Mouse (Mus musculus): ENCODE measurements around the gene Mybpc2.
A peak's percentile ranks its signal among the peaks of the same experiment; 100 is the strongest.

The Mybpc2 gene

DNA sequence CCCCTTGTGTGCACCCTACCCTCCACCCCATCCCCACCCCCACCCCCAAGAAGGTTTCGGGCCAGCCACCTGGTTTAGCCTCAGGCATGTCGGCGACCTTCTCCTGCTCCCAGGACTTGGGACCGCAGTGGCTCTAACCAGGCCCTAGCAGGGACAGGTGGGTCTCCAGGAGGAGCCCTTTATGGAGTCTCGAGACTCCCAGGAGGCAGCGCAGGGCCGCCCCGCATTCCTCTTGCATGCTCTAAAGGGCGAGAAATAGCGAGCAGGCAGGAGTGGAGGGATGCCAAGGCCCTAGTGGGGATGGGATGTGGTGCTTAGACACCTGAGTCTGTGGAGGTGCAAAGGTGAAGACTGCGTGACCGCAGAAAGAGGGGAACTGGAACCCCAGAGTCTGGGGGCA is at the start of gene Mybpc2:
Gene Mybpc2 (minus strand): TSS at position 155 of the 400 bp plus-strand sequence.
- no peak for DNase-seq (ENCODE audit: low spot score in 2 of 2)

DNA sequence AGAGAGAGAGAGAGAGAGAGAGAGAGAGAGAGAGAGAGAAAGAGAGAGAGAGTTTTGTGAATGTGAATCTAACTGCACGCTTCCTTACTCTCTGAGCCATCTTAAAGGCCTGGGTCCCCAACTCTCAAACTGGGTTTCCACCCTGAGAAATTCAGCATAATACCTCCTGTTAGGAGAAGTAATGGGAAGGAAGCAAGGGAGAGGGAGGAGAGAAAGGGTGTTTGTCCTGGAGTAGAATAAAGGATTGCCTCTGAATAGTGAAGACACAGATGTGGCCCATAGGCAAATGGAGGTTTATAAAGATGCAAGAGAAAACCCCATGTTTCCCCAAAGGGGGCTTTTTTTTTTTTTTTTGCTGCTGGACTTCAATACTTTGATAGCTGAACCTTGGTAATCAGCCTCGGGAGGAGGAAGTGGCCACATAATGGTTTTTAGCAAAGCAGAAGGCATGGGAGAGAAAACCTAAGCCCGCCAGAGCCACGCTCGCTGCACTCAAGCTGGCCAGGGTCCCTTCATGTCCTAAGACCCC is 48.6 kb upstream of the Mybpc2 start:
- DNase-seq (ENCODE audit: low spot score in 2 of 2): no peak

DNA sequence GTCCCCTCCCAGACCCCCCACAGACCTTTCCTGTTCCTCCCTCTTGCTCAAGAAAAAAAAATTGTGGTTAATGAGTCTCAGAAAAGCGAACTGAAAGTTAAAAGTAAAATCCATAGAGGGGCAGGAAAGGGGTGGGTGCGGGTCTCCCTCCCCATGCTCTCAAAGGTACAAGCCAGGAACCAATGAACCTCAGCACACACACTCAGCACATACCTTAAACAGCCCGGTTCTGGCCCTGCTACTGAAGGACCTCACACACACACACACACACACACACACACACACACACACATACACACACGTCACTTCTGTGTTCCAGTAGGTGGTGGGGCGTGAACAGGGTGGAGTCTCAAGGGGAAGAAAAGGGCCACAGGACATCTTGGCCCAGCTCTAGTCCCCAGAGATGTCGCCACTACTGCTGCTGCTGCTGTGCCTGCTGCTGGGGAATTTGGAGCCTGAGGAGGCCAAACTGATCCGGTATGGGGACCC is 47.8 kb upstream of the Mybpc2 start, which contains the start of gene Napsa:
Gene Napsa (plus strand): TSS at position 168 of the 489 bp plus-strand sequence.
- no peak for DNase-seq (ENCODE audit: low spot score in 2 of 2)

DNA sequence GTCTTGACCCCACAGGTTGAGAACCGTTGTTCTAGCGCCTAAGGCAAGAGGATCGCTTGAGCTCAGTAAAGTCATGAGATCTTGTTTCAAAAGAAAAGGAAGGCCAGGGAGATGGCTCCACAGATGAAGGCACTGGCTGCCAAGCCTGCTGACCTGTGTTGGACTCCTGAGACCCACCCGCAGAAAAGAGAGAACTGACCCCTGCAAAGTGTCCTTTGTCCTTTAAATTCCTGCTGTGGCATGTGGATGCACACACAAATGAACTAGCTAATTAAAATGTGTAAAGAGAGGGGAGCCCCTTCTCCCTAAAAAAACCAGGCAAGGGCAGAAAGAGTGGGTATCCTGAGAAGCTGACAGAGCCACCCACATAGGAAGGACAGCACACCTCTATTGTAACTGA is 47.4 kb upstream of the Mybpc2 start:
- DNase-seq (ENCODE audit: low spot score in 2 of 2): no peak

DNA sequence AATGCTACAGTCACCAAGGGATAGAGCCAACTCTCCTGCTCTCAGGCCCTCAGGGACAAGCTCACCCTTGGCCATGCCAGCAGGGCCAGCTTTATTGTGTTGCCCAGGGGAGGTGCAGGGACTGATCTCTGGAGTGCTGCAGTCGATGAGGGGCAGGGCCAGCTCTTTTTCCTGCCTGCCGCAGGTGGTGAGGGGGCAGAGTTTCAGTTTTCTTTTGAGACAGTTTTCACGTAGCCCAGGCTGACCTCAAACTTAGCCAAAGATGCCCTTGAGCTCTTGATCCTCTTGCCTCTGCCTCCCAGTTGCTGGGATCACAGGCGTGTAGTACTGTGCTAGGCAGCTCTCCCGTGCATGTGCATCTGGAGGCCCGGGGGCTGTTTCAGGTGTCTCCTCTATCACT is 46.5 kb upstream of the Mybpc2 start:
- DNase-seq (ENCODE audit: low spot score in 2 of 2): no peak

DNA sequence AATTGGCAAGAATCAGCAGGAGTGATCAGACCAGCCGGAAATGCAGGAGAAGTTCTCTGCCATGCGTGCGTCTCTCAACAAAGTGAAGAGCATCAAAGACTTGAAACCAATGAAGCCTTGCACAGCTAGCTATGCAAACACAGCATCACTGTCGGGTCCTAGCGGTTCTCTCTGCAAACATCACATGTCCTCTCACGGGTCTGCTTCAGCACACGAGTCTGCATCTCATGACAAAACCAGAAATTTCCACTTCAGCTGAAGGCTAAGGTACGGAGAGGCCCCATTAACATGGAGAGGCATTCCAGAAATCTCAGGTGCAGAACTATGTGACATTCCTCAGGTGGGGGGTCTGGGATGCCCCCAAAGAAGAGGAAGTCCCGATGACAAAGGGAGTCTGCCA is 44.3 kb upstream of the Mybpc2 start:
- no peak for DNase-seq (ENCODE audit: low spot score in 2 of 2)

DNA sequence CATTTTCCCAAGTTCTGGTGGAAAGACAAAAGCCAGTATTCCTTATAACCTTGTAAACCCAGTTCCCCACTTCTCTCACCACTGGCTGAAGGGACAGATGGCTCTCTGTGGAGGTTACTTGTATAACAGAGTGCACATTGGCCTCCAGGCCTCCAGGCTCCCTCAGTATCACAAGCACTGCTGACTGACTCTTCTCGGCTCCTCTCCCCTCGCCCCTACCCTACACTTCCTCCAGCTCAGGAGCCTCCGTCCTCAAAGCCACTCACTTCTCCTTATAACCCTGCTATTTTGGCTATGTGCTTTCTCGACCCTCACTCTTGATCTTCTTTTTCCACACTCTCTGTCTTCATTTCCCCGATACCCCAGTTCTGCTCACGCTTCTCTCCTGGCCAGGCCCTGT is 41.0 kb upstream of the Mybpc2 start:
- DNase-seq (ENCODE audit: low spot score in 2 of 2): no peak

DNA sequence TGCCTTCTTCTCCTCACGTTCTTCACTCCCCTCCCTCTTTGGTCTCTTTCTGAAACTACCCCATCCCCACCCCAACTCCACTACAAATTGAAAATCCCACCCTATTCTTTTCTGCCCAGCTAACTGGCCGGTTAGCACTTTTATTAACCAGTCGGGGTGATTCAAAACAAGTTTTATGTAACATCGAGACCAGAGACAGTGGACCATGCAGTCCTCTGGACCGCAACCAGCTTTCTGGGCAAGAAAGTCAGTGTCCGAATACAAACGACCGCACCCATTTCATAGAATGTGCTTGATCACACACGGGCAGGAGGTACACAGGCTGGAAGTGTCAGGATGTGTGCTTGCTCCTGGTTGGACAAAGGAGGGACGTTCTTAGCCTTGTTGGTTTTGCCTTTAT is 40.0 kb upstream of the Mybpc2 start:
- DNase-seq (ENCODE audit: low spot score in 2 of 2): no peak

DNA sequence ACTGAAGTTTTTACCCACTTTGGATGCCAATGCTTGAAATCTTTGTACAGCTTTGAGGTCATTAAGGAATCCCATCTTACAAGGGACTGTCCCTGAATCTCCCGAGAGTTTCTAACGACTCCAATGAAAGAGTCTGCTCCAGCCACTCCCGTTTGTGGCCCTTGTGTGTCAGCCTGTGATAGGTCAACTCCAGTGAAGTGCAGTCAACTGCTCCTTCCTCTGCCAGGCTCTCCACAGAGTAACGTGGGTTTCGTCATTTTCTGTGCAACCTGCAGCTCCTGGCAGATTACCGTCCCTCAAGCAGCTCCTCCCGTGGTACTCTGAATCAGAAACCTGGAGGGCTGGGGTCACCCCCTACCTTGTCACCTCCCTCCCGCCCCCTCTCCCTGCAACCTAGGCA is 38.8 kb upstream of the Mybpc2 start:
- no peak for DNase-seq (ENCODE audit: low spot score in 2 of 2)

DNA sequence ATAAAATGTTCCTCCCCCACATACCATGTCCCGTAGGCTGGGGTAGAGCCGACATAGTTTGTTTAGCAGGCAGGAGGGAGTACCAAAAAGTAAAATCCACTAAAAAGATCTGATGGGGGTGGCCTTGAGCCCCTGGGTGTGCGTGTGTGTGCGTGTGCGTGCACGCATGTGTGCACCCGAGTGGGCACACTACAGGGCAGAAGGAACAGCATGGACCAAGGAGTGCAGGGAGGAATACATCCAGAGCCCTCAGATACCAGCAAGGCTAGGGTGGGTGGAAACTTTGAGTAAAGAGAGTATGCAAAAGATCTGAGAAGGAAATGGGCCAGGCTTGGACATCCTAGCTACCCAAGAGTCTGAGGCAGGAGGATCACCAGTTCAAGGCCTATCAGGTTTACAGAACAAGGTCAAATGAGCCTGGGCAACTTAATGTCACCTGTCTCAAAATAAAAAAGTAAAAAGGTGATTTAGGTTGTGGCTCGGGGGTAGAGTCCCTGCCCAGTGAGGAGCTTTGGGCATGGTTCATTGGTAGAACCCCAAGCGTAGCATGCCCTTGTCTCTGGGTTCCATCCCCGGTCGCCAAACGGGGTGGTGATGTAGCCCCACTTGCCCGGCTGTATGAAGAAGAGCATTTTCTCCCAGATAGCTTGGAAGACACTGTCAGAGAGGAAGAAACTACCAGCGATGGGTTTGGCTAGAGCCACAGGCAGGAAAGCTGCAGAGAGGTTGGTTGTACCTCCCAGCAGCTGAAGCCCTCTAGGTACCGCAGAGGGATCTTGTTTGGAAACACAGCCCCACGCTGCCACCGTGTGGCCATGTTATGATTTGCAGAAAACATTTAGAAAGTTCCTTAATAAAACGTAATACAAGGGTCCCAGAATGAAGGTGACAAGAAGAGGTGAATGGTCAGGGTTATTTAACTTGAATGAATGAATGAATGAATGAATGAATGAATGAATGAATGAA is 36.3 kb upstream of the Mybpc2 start:
- peak; percentile 74 to 88 for DNase-seq (ENCODE audit: low spot score in 2 of 2)

DNA sequence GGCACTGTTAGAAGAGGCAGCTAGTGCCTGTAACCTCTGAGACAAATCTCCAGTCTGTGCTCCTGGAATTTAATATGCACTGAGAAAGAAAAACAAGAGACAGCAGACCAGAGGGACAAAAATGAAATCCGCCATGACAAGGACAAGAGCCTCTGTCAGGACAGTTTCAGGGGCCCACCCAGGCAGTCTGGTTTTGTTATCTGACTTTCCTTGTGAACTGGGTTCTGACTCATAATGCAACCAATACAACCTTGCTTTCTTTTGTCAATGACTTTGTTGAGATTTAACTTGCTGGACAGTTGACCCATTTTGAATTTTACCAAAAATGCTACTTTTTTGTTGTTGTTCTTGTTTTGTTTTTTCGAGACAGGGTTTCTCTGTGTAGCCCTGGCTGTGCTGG is 33.2 kb upstream of the Mybpc2 start:
- DNase-seq (ENCODE audit: low spot score in 2 of 2): no peak

DNA sequence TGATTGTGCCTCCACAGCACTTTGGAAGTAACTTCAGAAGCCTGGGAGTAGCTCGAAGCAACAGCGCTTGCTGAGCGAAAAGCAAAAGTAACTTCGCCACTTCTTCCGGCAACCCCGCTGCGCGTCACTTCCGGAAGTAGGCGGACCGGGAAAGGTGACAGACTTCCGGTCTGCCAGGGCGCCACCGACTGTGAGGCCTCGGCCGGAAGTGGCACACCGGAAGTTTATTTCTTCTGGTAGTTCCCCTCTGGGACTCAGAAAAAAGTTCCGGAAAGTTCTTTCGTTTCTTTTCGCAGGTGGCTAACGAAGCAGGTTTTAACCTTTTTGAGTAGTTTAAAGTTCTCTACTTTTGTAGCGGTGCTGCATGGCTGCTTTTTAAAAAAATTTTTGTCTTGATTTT is 29.4 kb upstream of the Mybpc2 start, which contains the start of gene Nr1h2:
Gene Nr1h2 (minus strand): TSS at position 126 of the 400 bp plus-strand sequence.
- peak; percentile 88 to 95 for DNase-seq (ENCODE audit: low spot score in 2 of 2)

DNA sequence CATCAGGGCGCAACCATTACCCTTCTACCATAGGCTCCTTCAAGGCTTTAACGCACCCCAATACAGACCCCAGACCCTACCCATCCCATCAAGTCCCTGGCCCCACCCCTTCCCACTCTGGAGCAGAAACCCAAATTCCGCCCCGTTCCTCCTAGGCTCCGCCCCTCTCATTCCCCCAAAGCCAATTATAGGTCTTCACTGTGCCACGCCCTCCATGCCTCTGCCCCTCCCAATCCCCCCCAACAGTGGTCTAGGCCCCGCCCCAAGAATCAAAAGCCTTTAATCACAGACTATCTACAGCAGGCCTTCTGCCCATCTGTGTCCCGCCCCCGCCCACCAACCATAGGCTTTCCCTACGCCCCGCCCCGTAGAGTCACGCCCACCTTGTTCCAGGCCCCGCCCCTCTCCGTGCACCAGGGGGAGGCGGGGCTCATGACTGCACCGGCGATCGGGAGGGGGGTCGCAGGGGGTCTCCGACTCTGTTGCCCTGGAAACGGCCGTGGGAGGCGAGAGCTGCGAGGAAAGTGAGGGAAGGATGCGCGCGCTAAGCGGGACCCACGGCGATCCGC is 28.8 kb upstream of the Mybpc2 start:
- DNase-seq (ENCODE audit: low spot score in 2 of 2): peak; percentile 50 to 86

DNA sequence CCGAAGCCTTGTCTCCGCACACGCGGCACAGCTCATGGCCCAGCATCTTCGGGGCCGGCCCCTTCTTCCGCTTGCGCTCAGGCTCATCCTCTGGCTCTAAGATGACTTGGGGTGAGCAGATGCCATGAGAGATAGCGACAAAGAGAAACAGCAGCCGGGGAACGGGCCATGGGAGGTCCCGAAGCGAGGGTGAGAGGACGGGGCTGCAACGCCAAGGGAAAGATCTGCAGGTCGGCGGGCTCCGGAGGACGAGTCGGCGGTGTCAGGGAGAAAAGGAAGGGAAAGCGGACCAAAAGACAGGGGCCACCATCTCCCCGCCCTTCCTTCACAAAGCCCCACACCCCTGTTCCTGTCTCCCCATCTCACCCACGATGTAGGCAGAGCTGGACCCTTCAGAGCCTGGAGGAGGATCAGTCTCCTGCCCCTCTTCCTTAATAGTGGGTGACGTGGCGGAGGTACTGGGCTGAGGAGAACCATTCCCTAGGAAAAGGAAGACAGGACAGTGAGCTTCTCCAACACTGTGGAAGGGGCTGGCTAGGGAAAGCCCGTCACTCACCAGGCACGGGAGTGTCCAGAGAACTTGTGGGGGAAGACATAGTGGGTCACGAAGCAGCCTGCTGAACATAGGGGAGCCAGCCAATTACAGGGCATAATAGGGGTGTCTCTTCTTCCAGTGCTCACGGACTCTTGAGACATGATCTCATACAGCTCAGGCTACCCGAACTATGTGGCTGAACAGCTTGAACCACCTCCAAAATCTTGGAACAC is 27.9 kb upstream of the Mybpc2 start:
- no peak for DNase-seq (ENCODE audit: low spot score in 2 of 2)

DNA sequence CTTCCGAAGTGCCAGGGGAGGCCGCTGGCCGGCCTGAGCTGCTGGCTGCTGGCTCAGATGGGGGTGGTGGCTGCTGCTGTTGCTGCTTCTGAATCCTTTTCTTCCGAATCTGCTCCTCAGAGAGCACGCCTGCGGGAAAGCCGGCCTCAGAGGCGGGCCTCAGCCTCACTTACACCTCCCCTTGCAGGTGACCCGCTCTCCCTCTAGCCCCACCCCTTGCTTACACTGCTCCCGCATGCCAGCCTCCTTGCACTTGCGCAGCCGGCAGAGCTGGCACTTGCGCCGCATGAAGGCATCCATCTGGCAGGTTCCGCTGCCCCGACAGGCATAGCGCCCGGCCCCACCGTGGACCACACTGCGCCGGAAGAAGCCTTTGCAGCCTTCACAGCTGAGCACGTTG is 27.3 kb upstream of the Mybpc2 start:
- no peak for DNase-seq (ENCODE audit: low spot score in 2 of 2)

DNA sequence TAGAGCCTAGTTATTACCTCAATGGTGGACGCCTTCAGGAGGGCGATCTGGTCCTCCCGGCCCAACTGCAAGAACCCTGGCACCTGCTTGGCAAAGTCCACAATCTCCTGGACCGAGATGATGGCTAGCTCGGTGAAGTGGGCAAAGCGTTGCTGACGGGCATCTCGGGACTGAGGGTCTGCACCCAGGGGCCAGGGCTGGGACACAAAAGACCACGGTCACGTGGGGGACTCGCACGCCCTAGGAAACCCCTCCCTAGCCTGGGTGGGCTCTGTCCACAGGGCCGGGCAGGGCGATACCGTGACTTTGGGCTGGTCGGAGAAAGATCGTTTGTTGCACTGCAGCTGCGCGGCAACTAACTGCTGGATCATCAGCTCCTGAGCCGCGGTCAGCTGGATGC is 26.8 kb upstream of the Mybpc2 start:
- no peak for DNase-seq (ENCODE audit: low spot score in 2 of 2)

DNA sequence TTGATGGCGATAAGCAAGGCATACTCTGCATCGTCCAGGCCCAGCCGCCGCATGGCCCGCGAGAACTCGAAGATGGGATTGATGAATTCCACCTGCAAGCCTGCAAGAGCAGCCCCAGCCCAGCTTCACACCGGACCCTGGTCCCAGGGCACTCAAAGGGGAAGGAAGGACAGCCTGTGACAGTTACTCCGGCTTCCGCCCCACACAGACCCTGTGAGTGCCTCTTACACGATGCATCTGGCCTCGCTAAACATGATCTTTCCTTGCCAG is 25.9 kb upstream of the Mybpc2 start:
- no peak for DNase-seq (ENCODE audit: low spot score in 2 of 2)

DNA sequence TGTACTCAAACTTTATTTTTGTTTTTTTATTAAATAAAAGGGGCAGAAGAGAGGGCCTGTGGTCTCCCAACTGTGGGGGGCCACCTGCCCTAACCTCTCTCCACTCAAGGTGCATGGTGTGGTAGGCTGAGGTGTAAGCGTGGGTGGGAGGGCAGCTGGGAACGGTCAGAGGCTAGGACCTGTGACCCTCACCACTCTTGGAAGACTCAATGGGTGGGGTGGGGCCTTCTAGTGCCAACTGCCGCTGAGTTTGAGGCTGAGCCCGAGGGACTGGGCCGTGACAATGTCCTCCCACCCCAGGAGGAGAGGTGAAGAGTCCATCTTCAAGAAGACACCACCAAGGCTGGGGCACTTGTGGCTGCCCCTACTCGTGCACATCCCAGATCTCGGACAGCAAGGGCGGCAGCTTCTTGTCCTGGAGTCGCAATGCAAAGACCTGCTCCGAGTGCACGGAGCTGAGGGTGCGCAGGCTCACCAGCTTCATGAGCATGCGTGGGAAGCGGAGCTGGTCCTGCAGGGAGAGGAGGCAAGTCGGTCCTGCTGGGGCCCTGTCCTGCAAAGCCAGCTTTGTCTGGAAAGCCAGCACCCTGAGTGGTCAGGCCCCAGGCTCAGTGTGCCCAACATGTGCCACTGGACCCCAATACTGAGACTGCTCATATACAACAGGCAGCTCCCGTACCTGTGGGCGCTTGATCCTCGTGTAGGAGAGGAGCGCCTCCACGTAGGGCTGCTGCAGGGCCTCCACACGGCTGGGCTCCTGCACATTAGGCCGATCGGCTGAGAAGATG is 25.4 kb upstream of the Mybpc2 start:
- DNase-seq (ENCODE audit: low spot score in 2 of 2): no peak

DNA sequence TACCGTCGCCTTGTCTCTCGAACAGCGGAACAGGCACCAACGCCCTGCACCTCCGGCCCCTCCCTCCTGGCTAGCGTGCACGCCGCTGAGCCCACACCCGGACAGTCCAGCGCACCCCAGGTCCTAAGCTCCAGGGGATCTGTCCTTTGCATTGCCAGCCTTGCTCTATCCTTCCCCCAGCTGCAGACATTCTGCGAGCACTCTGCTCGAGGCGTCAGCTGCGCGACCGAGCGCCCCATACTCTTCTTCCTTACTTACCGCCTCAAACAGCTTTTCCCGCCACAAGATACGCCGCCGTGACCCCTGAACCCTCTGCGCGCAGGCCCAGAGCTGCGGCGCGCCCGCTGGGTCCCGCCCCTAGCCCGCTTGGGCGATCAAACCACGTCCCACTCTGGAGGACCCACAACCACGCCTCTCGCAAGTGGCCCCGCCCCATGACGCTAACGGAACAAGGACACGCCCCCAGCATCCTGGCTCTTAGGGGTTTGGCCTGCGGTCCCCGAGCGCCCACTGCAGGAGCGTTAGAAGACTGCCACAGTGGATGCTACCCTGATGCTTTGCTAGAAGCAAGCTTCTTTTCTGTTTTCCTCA is 24.1 kb upstream of the Mybpc2 start, which contains the start of gene Pold1:
Gene Pold1 (minus strand): TSS at position 353 of the 591 bp plus-strand sequence.
- DNase-seq (ENCODE audit: low spot score in 2 of 2): peak; percentile 94 to 98

DNA sequence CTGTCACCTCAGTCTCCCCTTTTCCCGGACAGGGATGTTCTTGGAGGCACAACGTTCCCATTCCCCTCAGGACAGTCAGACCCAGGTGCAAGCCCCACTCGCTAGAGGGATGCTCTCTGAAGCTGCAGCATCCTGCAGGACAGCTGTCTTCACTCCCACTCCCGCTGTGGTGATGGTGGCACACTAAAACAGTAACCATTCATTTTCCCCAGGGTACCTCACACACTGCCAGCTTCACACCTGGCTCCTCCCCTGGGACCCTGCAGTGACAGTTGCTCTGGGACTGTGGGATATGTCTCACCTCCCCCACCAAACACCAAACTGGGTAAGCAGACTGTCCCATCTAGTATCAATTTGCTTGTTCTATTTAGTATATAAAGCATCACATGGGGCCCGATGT is 23.3 kb upstream of the Mybpc2 start:
- DNase-seq (ENCODE audit: low spot score in 2 of 2): no peak

DNA sequence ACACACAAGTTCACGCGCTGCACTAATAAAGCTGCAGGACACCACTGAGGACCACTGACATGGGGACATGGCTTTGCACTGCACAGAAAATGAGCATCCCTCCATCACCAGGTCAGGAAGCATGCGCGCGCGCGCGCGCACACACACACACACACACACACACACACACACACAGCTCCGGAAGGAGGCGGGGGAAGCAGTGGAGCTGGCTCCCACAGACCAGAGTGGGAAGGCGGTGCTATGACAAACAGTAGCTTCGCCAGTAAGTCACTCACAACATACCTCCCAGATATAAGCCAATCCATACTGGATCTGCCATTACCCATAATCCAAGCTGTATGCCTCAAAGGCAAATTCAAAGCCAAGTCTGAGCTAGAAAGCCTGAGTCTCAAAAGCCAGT is 22.6 kb upstream of the Mybpc2 start:
- no peak for DNase-seq (ENCODE audit: low spot score in 2 of 2)
